Mouse (Mus musculus): Measurements from ENCODE around the gene Klhdc9. TPM values are rescaled to one million over a fixed set of nuclear protein-coding genes. Genes with fewer than 3 reads are reported as not detected.

Klhdc9 gene
- polyA plus RNA-seq, 1 experiment = 1.3 TPM

DNA sequence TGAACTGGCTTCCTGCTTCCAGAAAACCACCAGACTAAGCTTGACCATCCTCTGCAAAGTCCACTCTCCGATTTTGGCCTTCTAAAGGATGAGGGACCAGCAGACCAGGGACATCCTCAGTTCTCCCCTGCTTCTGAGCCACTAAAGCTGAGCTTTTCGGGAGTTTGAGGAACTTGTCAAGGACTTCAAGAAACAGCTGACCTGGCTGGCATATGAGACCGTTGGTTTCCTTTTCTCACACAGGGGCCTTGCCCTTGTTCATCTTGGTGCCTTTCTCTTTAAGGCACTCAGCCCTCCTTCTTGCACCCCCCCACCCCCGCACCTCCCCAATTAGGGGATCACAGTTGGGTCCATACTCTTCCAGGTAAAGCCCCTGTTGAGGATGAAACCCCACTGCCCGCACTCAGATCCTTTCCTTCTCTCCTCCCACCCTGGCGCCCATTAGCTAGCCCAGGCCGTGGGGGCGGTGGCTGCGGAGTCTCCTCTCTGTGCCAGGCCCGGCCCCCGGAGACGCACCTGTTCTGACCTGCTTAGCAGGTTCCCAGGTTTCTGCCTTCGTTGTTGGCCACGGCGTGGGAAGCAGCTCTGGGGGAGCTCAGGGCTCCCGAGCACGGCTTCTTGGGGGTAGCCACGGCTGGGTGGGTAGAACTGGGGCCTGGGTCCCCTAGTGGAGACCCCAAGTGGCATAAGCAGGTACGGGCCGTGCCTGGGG lies 9.4 kb upstream of the Klhdc9 start, which contains the start of gene Nectin4:
TSS of gene Nectin4 (plus strand) at position 255 of the 712 bp plus-strand sequence.
- WGBS = 17% methylated on average over 20 of the region's 20 CpGs
- H3K4me3 ChIP-seq (replicated peaks; ENCODE audit: control insufficient read depth, low read depth, low read length) = peak within 1 kb of the TSS; percentile 29
- H3K4me1 ChIP-seq (ENCODE audit: control insufficient read depth, insufficient read depth, low read length) = peaks cover 2% of the 10 kb centered on the region; the same call in 1 of the 2 replicates
- TF ChIP-seq POLR2A (IDR thresholded peaks at IDR 0.05; ENCODE audit: borderline replicate concordance, control insufficient read depth, low read depth, low read length) = no peak
- H3K27ac ChIP-seq (ENCODE audit: control insufficient read depth, insufficient read depth, low read depth, low read length, poor library complexity) = no peak within 1 kb of the TSS; the same call in 1 of the 2 replicates

DNA sequence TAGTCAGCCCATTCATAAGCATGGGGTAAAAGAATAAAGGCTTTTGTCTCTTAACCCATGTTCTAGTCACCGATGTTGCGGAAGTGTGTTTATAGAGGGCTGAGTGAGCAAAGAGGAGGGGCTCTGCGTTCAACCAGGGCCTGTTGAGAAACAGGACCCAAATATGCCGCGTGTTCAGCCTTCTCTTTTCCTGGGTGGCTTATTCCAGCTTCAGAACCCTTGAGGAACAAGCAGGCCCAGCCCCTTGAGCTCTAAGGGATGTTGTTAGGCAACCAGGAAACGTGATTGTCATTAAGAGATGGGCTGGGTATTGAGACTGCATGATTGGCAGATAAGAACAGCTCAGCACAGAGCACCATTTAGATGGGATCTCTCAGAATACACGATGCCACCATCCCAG lies 5.3 kb upstream of the Klhdc9 start:
- 47% methylated on average over 7 of the region's 7 CpGs for WGBS
- Histone ChIP-seq H3K4me1 (ENCODE audit: control insufficient read depth, insufficient read depth, low read length) (peaks cover 2% of the 10 kb centered on the region; the same call in 1 of the 2 replicates), H3K27ac (ENCODE audit: control insufficient read depth, insufficient read depth, low read depth, low read length, poor library complexity) (no peak overlapping the region), H3K4me3 (replicated peaks; ENCODE audit: control insufficient read depth, low read depth, low read length) (no peak overlapping the region)
- TF ChIP-seq CTCF (IDR thresholded peaks at IDR 0.05; ENCODE audit: control insufficient read depth, insufficient read depth, low read length) = no peak
- no peak for TF ChIP-seq POLR2A (IDR thresholded peaks at IDR 0.05; ENCODE audit: borderline replicate concordance, control insufficient read depth, low read depth, low read length)

DNA sequence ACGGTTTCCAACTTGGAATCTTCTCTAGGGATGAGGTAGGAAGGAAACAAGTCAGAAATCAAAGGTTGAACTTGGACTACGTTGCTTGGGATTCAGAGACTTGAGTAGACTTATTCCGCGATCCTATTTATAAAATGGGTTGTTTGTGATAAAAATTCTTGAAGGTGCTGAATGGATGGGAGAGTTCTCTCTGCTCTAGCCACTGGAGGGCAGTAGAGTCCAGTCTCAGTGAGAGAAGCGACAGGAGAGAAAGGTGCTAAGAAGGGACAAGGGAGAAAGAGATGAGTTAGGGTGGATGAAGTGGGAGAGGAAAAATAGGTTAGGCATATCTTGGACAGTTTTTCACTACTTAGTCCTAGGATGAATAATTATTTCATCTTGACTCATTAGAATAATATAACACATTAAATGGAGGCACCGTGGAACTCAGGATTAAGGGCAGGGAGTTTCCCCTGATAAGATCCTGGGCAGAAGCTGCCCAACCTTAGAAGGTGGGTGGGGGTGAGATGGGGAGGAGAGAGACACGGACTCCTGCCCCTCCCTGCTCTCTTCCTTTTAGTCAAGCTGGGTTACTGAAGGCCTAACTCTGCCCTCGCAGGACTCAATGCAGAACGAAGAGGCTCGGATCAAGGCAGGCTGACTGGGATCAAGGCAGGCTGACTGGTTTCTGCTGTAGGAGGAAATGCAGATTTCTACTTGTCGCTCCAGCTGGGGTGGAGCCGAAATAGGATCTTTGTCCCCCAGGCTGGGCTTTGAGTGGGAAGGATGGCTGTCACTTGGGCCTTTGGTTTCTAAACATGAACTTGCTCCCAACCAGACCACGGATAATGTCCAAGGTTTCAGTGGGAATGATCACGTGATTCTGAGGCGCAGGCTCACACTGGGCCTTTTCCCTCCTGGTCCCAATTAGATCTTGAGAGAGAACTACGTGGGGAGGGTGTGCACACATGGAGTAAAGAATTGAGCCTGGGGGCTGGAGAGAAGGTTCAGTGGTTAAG lies 807 bp upstream of the Klhdc9 start:
- Histone ChIP-seq H3K4me1 (ENCODE audit: control insufficient read depth, insufficient read depth, low read length) (peaks cover 2% of the 10 kb centered on the region; the same call in 1 of the 2 replicates), H3K4me3 (replicated peaks; ENCODE audit: control insufficient read depth, low read depth, low read length) (peak overlapping the region; percentile 77), H3K27ac (ENCODE audit: control insufficient read depth, insufficient read depth, low read depth, low read length, poor library complexity) (no peak overlapping the region)
- TF ChIP-seq CTCF (IDR thresholded peaks at IDR 0.05; ENCODE audit: control insufficient read depth, insufficient read depth, low read length) (peak; percentile 87), POLR2A (IDR thresholded peaks at IDR 0.05; ENCODE audit: borderline replicate concordance, control insufficient read depth, low read depth, low read length) (no peak)
- 46% methylated on average over 16 of the region's 16 CpGs for WGBS

DNA sequence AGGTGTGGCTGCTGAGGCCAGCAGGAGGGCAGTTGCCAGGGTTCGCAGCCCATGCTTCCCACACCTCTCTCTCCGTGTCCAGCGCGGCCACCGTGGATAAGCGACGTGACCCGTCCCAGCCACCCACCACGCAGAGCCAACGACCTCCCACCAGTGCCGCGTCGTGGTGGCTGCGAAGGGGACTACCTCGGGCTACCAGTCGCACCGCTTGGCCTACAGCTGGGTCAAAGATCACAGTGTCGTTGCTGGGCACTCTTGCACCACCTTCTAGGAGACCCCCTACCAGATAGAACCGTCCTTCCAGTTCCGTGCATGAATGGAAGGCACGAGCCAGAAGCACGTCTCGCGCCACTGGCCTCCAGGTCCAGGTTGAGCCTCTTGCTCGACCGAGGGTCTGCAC lies 345 bp downstream of the Klhdc9 start:
- Histone ChIP-seq H3K4me3 (replicated peaks; ENCODE audit: control insufficient read depth, low read depth, low read length) (peak overlapping the region; percentile 77), H3K4me1 (ENCODE audit: control insufficient read depth, insufficient read depth, low read length) (no peaks in the 10 kb centered on the region; the same call in 1 of the 2 replicates), H3K27ac (ENCODE audit: control insufficient read depth, insufficient read depth, low read depth, low read length, poor library complexity) (no peak overlapping the region)
- 0 out of 2 replicates have a peak, but pooled peaks have one; percentile 13 for TF ChIP-seq POLR2A (IDR thresholded peaks at IDR 0.05; ENCODE audit: borderline replicate concordance, control insufficient read depth, low read depth, low read length)
- no peak for TF ChIP-seq CTCF (IDR thresholded peaks at IDR 0.05; ENCODE audit: control insufficient read depth, insufficient read depth, low read length)
- 15% methylated on average over 26 of the region's 26 CpGs for WGBS

DNA sequence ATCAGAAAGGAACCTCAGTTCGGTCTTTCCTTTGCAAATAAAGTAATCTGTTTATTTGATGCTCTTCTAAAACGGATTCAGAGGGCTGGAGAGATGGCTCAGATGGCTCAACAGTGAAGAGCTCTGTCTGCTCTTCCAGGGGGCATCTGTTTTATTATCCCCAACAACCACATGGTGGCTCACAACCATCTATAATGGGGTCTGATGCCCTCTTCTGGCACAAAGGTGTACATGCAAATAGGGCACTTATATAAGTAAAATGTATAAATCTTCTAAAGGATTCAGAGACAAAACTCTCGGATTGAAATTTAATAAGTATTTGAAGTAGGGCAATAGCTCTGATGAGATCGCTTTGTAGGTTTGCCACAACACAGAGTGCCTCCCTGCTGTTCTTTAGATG lies 2.2 kb downstream of the Klhdc9 start:
- Histone ChIP-seq H3K4me3 (replicated peaks; ENCODE audit: control insufficient read depth, low read depth, low read length) (no peak overlapping the region), H3K27ac (ENCODE audit: control insufficient read depth, insufficient read depth, low read depth, low read length, poor library complexity) (no peak overlapping the region), H3K4me1 (ENCODE audit: control insufficient read depth, insufficient read depth, low read length) (no peaks in the 10 kb centered on the region; the same call in 1 of the 2 replicates)
- TF ChIP-seq POLR2A (IDR thresholded peaks at IDR 0.05; ENCODE audit: borderline replicate concordance, control insufficient read depth, low read depth, low read length) (no peak), CTCF (IDR thresholded peaks at IDR 0.05; ENCODE audit: control insufficient read depth, insufficient read depth, low read length) (0 out of 2 replicates have a peak, but pooled peaks have one; percentile 11)
- WGBS = 59% methylated on average over 4 of the region's 4 CpGs

DNA sequence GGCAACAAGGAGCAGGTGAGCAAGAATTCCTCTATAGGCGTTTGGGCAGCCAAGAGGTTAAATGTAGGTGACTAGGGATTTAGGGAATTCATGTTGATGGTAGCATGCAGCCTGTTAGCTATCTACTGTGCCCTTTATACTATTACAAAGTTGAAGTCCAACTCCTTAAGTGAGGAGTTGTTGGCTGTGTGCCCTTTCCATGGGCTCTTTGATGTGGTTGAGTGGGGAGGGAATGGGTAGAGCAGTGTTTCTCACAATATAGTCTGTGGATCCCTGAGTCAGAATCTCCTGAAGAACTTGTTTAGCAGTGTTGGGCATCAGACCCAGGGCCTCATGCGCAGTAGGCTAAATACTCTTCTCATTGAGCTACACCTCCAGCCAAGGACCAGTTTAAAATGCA lies 3.8 kb downstream of the Klhdc9 start:
- Histone ChIP-seq H3K4me3 (replicated peaks; ENCODE audit: control insufficient read depth, low read depth, low read length) (no peak overlapping the region), H3K4me1 (ENCODE audit: control insufficient read depth, insufficient read depth, low read length) (no peaks in the 10 kb centered on the region; the same call in 1 of the 2 replicates), H3K27ac (ENCODE audit: control insufficient read depth, insufficient read depth, low read depth, low read length, poor library complexity) (no peak overlapping the region)
- TF ChIP-seq CTCF (IDR thresholded peaks at IDR 0.05; ENCODE audit: control insufficient read depth, insufficient read depth, low read length) (no peak), POLR2A (IDR thresholded peaks at IDR 0.05; ENCODE audit: borderline replicate concordance, control insufficient read depth, low read depth, low read length) (no peak)
- WGBS = 80% methylated on average over 2 of the region's 2 CpGs

DNA sequence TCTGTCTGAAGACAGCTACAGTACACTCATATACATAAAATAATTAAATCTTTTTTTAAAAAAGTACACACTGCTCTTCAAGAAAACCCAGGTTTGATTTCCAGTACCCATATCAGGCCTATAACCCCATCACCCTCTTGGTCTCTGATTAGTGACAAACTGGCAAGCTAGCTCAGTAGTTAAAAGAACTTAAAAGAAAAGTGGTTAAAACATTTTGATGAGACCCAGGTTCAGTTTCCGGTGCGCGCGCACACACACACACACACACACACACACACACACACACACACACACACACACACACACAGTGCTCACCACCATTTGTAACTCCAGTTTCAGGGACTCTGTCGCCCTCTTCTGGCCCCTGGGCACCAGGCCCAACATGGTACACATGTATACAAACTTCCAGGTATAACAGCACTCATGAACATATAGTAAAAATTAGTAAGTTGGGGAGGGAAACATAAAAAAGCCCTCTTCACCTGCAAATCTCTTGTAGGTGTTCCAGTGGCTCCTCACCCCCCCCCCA lies 4.7 kb downstream of the Klhdc9 start:
- Histone ChIP-seq H3K4me3 (replicated peaks; ENCODE audit: control insufficient read depth, low read depth, low read length) (no peak overlapping the region), H3K27ac (ENCODE audit: control insufficient read depth, insufficient read depth, low read depth, low read length, poor library complexity) (no peak overlapping the region), H3K4me1 (ENCODE audit: control insufficient read depth, insufficient read depth, low read length) (no peaks in the 10 kb centered on the region; the same call in 1 of the 2 replicates)
- WGBS = 69% methylated on average over 5 of the region's 5 CpGs
- TF ChIP-seq CTCF (IDR thresholded peaks at IDR 0.05; ENCODE audit: control insufficient read depth, insufficient read depth, low read length) = peak; percentile 77
- TF ChIP-seq POLR2A (IDR thresholded peaks at IDR 0.05; ENCODE audit: borderline replicate concordance, control insufficient read depth, low read depth, low read length) = no peak

Data from bone marrow, adult 2 months (tissue).